ENCODE assay signal across 28 mouse cellular contexts in the genomic region with DNA sequence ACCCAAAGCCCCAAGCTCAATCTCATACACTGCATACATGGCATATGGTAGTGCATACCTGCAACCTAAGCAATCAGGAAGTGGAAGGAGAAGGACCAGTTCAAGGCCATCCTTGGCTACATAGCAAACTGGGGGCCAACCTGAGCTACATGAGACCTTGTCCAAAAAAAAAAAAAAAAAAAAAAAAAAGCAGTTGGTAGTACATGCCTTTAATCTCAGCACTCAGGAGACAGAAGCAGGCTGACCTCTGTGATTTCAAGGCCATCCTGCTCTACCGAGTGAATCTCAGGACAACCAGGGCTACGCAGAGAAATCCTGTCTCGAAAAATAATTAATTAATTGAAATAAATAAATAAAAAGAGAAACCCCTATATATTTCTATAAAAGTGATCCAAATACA. TPM values are rescaled to one million over a fixed set of nuclear protein-coding genes. Genes with fewer than 3 reads are reported as not detected.
"Had no signal": no experiment of that assay in that cellular context is flagged by ENCODE, and none has a peak within 500 bp of the region (broad histone marks: within the 10 kb centered on the region; RNA-seq: fewer than 3 reads in every experiment).

No protein-coding gene starts in this region.

- H3K36me3 ChIP-seq: heart, embryonic 13.5 days; heart, embryonic 15.5 days; hindbrain, embryonic 13.5 days; hindbrain, embryonic 15.5 days; limb, embryonic 10.5 days; limb, embryonic 12.5 days; liver, embryonic 13.5 days had no signal

- DNase-seq: gastrocnemius, postnatal 14 days; gastrocnemius, postnatal 36 days; heart, adult 2 months; heart, postnatal 14 days; heart, postnatal 36 days; kidney, adult 18-20 months; kidney, adult 8-10 months; kidney, postnatal 10 days; kidney, postnatal 25 days; kidney, postnatal 4 days; liver; liver, embryonic 13.5 days had no signal

- H3K27ac ChIP-seq: heart, adult 2 months; heart, embryonic 13.5 days; heart, embryonic 15.5 days; hindbrain, embryonic 13.5 days; hindbrain, embryonic 15.5 days; hindbrain, postnatal 0 days; layer of hippocampus, adult 2 months; left cerebral cortex, adult 2 months; limb, embryonic 10.5 days; limb, embryonic 12.5 days; liver, embryonic 13.5 days had no signal

- H3K4me3 ChIP-seq: heart, adult 2 months; heart, embryonic 13.5 days; heart, embryonic 15.5 days; hindbrain, embryonic 13.5 days; hindbrain, embryonic 15.5 days; layer of hippocampus, adult 2 months; left cerebral cortex, adult 2 months; limb, embryonic 10.5 days; limb, embryonic 12.5 days; liver, embryonic 13.5 days had no signal

- H3K9me3 ChIP-seq: heart, embryonic 13.5 days; heart, embryonic 15.5 days; hindbrain, embryonic 13.5 days; hindbrain, embryonic 15.5 days; limb, embryonic 10.5 days; limb, embryonic 12.5 days; liver, embryonic 13.5 days had no signal

- H3K4me1 ChIP-seq: heart, embryonic 13.5 days; heart, embryonic 15.5 days; hindbrain, embryonic 15.5 days; limb, embryonic 10.5 days; limb, embryonic 12.5 days; liver, embryonic 13.5 days had no signal

- ATAC-seq: hindbrain, postnatal 0 days; intestine, postnatal 0 days had no signal

- H3K4me2 ChIP-seq: heart, embryonic 11.5 days; heart, embryonic 13.5 days; heart, embryonic 15.5 days; hindbrain, embryonic 13.5 days; hindbrain, embryonic 15.5 days; limb, embryonic 12.5 days; liver, embryonic 11.5 days; liver, embryonic 13.5 days had no signal

- H3K9ac ChIP-seq: heart, embryonic 13.5 days; heart, embryonic 15.5 days; hindbrain, embryonic 13.5 days; hindbrain, embryonic 15.5 days; limb, embryonic 12.5 days; liver, embryonic 13.5 days had no signal

RNA-seq across cellular contexts. Expression of a gene that starts 1.7 kb away (rescaled TPM):
- total RNA-seq: gastrocnemius, adult 18-20 months; hematopoietic stem cell, adult 5-6 weeks had no signal
- polyA plus RNA-seq: intestine, embryonic 14.5 days; kidney, embryonic 16.5 days; liver, embryonic 11.5 days; liver, embryonic 13.5 days had no signal
